In the genomic region with DNA sequence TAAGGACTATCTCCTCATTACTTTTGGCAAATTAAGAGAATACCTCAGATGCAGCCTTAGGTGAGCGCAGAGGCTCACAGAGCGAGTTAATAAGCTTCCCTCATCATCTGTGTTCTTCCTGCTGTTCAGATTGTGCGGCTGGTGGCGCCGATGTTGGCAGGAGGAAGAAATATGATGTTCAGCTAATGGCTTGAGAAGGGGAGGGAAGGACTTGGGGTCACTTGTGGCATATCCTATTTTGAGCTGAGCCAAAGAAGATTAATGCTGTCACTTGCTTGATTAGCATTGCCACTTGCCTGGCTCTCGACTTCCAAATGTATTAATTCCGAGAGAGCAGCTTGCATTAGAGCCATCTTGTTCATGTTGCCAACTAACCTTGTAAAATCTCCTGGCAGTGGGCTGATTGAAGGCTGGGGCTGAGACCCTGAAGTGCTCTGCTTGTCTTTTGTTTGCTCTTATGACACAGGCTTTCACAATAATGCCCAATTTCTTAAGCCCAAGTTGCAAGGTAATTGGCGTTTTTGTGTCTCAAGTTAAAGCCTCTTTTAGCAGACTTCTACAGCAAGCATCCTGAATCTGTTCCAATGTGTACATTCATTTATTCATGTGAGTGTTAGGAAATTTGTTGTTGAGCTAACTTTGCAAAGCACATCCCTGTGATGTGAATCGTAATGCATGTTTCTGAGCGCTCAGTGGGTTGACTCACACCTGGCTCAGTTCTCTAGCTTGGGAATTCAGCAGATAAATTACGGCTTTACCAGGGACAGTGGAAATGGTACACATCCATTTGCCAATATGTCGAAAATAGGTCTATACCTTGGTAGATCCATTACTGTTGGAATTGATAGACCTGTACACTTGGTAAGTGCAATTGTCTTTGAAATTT, we compare ENCODE assay signal across 22 mouse cellular contexts.
A peak's percentile ranks its signal among the peaks of the same experiment; 100 is the strongest.
DNase-seq lines count a peak whose midpoint lies in the region; ATAC-seq lines count a peak whose summit lies in the region.
"Had no signal": no experiment of that assay in that cellular context is flagged by ENCODE, and none has a peak within 500 bp of the region (broad histone marks: within the 10 kb centered on the region; RNA-seq: fewer than 3 reads in every experiment).

No protein-coding gene starts in this region.

- WGBS in hindbrain, embryonic 15.5 days, result 61% methylated on average over 12 of the region's 12 CpGs
- 86% methylated on average over 12 of the region's 12 CpGs for WGBS in hindbrain, embryonic 12.5 days
- WGBS in neural tube, embryonic 14.5 days, result 78% methylated on average over 12 of the region's 12 CpGs

- no peaks in the 10 kb centered on the region for H3K27me3 ChIP-seq in hindbrain, embryonic 15.5 days
- no peaks in the 10 kb centered on the region for H3K27me3 ChIP-seq in hindbrain, embryonic 12.5 days
- no peaks in the 10 kb centered on the region for H3K27me3 ChIP-seq in neural tube, embryonic 14.5 days (ENCODE audit: control insufficient read depth, insufficient read depth, low read length)
- H3K27me3 ChIP-seq: heart, embryonic 12.5 days; limb, embryonic 12.5 days; liver, embryonic 12.5 days had no signal

- no peak for ATAC-seq in cerebellum, adult (ENCODE audit: insufficient number of reproducible peaks, low FRiP score, low TSS enrichment)
- peak; percentile 59 for ATAC-seq in hindbrain, embryonic 15.5 days (ENCODE audit: low FRiP score, low read depth)
- no peak for ATAC-seq in hindbrain, embryonic 12.5 days (ENCODE audit: low FRiP score)
- 0 out of 2 replicates have a peak, but pooled peaks have one; percentile 38 for ATAC-seq in neural tube, embryonic 14.5 days (ENCODE audit: low read depth)
- ATAC-seq: activated CD4-positive, CD25-positive, alpha-beta regulatory T cell, adult 4 months; CD4-positive, CD25-positive, alpha-beta regulatory T cell, adult 4 months; liver, embryonic 12.5 days had no signal

- DNase-seq in cerebellum, postnatal 14 days, result peak; percentile 16 to 45
- DNase-seq in neural tube, embryonic 10.5 days (ENCODE audit: extremely low spot score, low spot score), result no peak
- peak; percentile 17 for DNase-seq in retina, postnatal 7 days (ENCODE audit: low read depth, low spot score)
- no peak for DNase-seq in spleen, adult 18-20 months
- DNase-seq: adrenal gland, postnatal 10 days; cerebellum, adult 11-12 months; heart, postnatal 14 days; kidney, adult 8-10 months; kidney, postnatal 36 days; lung, embryonic 14.5 days; lung, postnatal 36 days; thymus, postnatal 4 days had no signal

- no peak overlapping the region for H3K4me2 ChIP-seq in hindbrain, embryonic 15.5 days
- no peak overlapping the region for H3K4me2 ChIP-seq in hindbrain, embryonic 12.5 days (replicated peaks)
- H3K4me2 ChIP-seq in neural tube, embryonic 14.5 days (ENCODE audit: low read depth, low read length), result no peak overlapping the region
- H3K4me2 ChIP-seq: heart, embryonic 12.5 days; limb, embryonic 12.5 days; liver, embryonic 12.5 days; lung, embryonic 14.5 days had no signal

- no peaks in the 10 kb centered on the region for H3K9me3 ChIP-seq in hindbrain, embryonic 15.5 days
- no peaks in the 10 kb centered on the region for H3K9me3 ChIP-seq in hindbrain, embryonic 12.5 days (replicated peaks)
- H3K9me3 ChIP-seq in neural tube, embryonic 14.5 days (ENCODE audit: control insufficient read depth, low read length), result no peaks in the 10 kb centered on the region
- H3K9me3 ChIP-seq: heart, embryonic 12.5 days; limb, embryonic 12.5 days; liver, embryonic 12.5 days had no signal

- H3K9ac ChIP-seq in hindbrain, embryonic 15.5 days, result no peak overlapping the region
- H3K9ac ChIP-seq in hindbrain, embryonic 12.5 days, result no peak overlapping the region
- H3K9ac ChIP-seq in neural tube, embryonic 14.5 days (replicated peaks; ENCODE audit: low read depth, low read length), result no peak overlapping the region
- H3K9ac ChIP-seq: heart, embryonic 12.5 days; limb, embryonic 12.5 days; liver, embryonic 12.5 days; lung, embryonic 14.5 days had no signal

- H3K4me1 ChIP-seq in hindbrain, embryonic 15.5 days (replicated peaks), result 0 out of 2 replicates have a peak, but pooled peaks cover 7% of the 10 kb centered on the region
- H3K4me1 ChIP-seq in hindbrain, embryonic 12.5 days, result no peaks in the 10 kb centered on the region
- H3K4me1 ChIP-seq in neural tube, embryonic 14.5 days (ENCODE audit: control insufficient read depth, insufficient read depth, low read length), result no peaks in the 10 kb centered on the region
- H3K4me1 ChIP-seq: heart, embryonic 12.5 days; limb, embryonic 12.5 days; liver, embryonic 12.5 days had no signal

- H3K36me3 ChIP-seq in hindbrain, embryonic 15.5 days, result no peaks in the 10 kb centered on the region
- H3K36me3 ChIP-seq in hindbrain, embryonic 12.5 days, result no peaks in the 10 kb centered on the region
- no peaks in the 10 kb centered on the region for H3K36me3 ChIP-seq in neural tube, embryonic 14.5 days (ENCODE audit: control insufficient read depth, insufficient read depth, low read length)
- H3K36me3 ChIP-seq: heart, embryonic 12.5 days; limb, embryonic 12.5 days; liver, embryonic 12.5 days had no signal

- H3K4me3 ChIP-seq in hindbrain, embryonic 15.5 days, result no peak overlapping the region
- no peak overlapping the region for H3K4me3 ChIP-seq in hindbrain, embryonic 12.5 days
- H3K4me3 ChIP-seq in neural tube, embryonic 14.5 days (ENCODE audit: low read depth, low read length), result no peak overlapping the region
- H3K4me3 ChIP-seq: heart, embryonic 12.5 days; left cerebral cortex, adult 2 months; limb, embryonic 12.5 days; liver, embryonic 12.5 days had no signal

- no peak overlapping the region for H3K27ac ChIP-seq in hindbrain, embryonic 15.5 days (replicated peaks)
- no peak overlapping the region for H3K27ac ChIP-seq in hindbrain, embryonic 12.5 days
- H3K27ac ChIP-seq in neural tube, embryonic 14.5 days (ENCODE audit: low read depth, low read length), result no peak overlapping the region
- H3K27ac ChIP-seq: left cerebral cortex, adult 2 months; limb, embryonic 12.5 days; liver, embryonic 12.5 days had no signal

Comparison
In these comparisons a context has a peak if more than half of its experiments do, and no peak if none do; other contexts are left out.
1. ATAC-seq: peak in hindbrain, embryonic 15.5 days (single experiment) and neural tube, embryonic 14.5 days (single experiment); none in cerebellum, adult (single experiment) and hindbrain, embryonic 12.5 days (single experiment).
2. DNase-seq: peak in cerebellum, postnatal 14 days (2 of 2) and retina, postnatal 7 days (single experiment); none in neural tube, embryonic 10.5 days (single experiment) and spleen, adult 18-20 months (0 of 2).